Mouse (Mus musculus): ENCODE data around the gene Zfp473. TPM values are rescaled to one million over a fixed set of nuclear protein-coding genes. Genes with fewer than 3 reads are reported as not detected.
"Not testable (repeated sequence)": the region's sequence is repeated elsewhere in the genome, so short reads cannot be mapped to it uniquely, and the experiment has no call there.

The Zfp473 gene
- under 1 TPM in 1 of 2 experiments, not detected in 1; 0.21 TPM for total RNA-seq (2021)

DNA sequence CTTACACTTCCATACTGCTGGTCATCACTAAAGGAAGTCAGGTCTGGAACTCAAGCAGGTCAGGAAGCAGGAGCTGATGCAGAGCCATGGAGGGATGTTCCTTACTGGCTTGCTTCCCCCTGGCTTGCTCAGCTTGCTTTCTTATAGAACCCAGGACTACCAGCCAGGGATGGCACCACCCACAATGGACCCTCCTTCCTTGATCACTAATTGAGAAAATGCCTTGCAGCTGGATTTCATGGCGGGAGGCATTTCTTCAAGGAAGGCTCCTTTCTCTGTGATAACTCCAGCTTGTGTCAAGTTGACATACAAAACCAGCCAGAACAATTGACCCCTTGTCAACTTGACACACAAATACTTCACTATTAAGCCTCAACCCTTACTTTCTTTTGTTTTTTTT lies at the start of gene Zfp473:
Gene Zfp473 (minus strand): TSS at position 101 of the 400 bp plus-strand sequence.
- intact Hi-C loops (cut with DNase I); DNase-seq (ENCODE audit: low spot score): not testable (repeated sequence)

DNA sequence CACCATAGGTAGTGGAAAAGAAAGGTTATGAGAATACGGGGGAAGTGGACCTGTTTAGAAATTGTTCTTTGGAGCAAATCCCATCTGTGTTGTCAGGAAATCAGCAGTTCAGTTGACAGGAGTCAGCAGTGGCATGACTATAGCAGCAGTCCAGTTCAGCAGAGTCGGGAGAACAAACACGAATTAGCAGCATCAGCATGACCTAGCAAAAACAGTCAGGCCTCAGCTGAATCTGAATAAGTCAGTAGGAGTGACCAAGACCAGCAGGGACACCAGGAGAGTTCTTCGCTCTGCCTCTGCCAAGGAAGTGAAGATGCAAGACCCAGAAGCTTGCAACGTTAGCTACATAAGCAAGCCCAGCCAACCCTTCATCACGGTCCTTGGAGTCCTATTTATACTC lies 41.9 kb upstream of the Zfp473 start:
- no peak for DNase-seq (ENCODE audit: low spot score)
- intact Hi-C loops (cut with DNase I), result no loop called here

DNA sequence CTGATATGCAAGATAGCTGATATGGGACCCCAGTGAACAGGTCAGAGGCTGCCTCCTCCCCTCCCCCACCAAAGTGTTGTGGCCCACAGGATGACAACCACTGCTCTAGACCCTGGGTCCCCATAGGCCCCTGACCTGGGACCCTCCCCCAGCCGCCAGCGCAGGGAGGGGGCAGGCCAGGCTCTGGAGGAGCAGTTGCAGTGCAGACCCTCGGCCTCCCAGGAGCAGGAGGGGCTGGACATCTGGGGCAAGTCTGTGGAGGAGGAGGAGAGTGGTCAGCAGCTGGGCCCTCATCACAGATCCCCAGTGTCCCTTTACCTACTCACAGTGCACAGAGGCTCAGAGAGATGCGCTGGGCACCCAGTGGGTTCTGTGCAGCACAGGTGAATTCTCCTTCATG lies 39.2 kb upstream of the Zfp473 start:
- intact Hi-C loops (cut with DNase I), result no loop called here
- no peak for DNase-seq (ENCODE audit: low spot score)

DNA sequence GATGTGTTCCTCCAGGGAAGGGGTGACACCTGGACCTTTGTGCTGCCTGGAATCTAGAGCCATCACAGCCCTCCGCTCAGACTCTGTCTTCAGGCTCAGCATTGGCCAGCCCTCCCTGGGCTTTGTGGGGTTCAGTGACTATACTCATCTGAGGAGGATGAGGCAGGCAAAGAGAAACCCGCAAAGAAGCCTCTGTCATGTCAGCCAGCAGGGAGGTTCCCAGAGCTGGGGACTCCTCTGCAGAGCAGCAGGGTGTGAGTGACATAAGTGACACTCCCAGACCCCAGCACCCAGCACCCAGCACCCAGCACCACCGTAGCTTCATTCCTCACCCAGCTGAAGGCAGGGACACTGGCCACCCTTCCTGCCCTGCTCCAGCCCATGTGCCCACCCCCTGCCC lies 38.7 kb upstream of the Zfp473 start:
- intact Hi-C loops (cut with DNase I), result no loop called here
- no peak for DNase-seq (ENCODE audit: low spot score)

DNA sequence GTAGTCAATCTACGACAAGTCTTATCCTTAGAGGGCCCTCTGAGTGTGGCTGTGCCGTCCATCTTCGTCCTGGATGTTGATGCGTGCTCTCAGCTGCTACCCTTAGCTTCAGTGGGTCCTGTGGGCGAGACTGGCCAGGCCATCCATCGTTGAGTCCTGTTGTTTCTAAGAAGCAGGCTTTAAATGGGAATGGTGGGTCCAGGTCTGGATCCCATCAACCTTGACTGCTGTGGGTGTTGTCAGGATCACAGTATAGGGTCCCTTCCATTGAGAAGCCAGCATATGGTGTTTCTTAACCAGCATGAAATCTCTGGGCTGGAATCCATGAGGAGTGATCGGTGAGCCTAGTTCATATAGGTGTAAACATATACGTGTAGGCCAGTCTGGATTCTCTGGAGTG lies 29.3 kb upstream of the Zfp473 start:
- DNase-seq (ENCODE audit: low spot score), result no peak
- intact Hi-C loops (cut with DNase I), result no loop called here

DNA sequence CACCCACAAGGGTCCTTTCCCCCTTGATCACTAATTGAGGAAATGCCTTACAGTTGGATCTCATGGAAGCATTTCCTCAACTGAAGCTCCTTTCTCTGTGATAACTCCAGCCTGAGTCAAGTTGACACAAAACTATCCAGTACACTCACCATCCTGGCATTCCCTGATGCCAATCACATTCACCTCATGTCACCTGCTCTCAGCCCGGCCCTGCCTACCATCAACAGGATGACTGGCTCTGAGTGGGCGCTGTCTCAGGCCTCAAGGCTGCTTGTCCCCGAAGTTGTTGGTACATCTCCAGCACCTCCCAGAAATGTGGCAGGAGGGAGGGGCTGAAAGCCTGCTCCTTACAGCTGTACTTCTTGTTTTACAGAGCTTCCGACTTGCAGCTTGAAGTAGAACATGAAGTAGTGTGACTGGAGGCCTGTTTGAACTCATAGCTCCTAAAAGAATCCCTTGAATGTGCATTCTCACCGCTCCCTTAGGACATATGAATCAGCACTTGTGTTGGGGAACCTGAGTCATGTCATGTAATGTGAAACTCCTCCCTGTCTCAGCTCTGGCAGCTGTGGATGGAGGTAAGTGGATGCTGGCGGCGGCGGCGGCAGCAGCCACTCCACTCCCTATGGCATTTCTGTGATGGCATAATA lies 26.1 kb upstream of the Zfp473 start:
- DNase-seq (ENCODE audit: low spot score), result no peak
- intact Hi-C loops (cut with DNase I), result no loop called here

DNA sequence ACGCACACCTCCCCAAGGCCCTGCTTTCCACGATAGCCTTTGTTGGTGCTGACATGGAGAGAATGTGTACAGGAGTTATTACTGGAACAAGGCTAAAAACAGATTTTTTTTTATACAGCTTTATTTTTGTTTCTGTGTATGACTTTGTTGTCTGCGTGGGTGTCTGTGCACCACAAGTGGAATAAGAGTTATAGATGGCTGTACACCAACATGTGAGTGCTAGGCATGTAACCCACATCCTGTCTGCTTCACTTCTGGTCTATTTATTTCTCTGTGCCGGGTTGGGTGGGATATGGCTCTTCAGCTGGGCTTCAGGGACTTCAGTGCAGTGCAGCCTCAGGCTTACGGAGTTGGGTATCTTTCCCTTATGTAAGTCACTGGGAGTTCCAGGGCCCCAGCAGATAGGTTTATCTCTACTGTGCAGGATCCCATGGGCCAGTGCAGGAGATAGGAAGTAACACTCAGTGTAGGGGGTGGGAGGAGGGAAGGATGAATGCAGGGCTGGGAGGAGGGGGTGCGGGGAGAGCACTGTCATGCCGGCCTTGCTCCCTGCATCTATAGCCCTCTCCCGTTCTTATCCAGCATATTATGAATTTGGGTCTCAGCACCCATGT lies 21.8 kb upstream of the Zfp473 start:
- intact Hi-C loops (cut with DNase I), result no loop called here

DNA sequence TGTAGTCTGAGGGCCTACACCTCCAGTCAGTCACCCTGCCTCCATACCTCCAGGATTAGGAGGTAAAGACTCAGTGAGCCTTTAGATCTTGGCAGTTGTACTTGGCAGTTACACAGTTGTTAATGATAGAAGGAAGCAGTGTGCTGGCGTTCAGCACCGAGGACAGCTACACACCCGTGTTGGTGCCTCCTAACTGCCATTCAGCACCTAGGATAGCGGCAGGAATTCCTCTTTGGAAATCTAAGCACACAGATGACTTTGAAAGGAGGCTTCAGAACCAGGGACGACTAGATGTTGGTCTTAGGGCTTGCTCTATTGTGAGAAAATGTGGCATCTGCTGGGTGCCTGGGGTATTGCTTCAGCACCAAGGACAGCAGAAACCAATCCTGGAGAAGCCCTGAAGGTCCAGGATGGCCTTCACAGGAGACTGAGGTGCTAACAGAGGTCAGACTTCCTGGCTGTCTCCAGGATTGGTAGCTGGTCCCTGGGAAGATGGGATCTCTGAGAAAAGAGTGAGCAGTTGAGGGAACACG lies 19.3 kb upstream of the Zfp473 start:
- intact Hi-C loops (cut with DNase I), result no loop called here

More for the DNA sequence above, 21.8 kb upstream of the Zfp473 start:
- no peak for DNase-seq (ENCODE audit: low spot score)

DNA sequence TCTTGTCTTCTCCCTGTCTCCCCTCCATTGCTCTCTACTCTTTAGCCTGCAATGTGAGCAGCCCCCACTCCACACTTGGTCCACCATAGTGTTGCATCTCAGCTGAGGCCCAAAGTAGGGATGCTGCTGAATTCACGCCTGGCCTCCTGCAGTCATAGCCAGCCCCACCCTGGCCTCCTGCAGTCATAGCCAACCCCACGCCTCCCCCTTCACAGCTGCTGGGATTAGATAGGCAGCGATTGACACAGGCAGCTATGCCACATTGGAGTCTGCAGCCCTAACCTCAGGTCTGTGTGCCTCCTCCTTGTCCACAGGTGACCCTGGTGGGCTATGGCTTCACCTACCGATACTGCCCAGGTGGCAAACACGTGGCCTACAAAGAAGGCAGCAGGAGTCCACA lies 17.3 kb upstream of the Zfp473 start:
- intact Hi-C loops (cut with DNase I), result no loop called here
- DNase-seq (ENCODE audit: low spot score), result no peak

More for the DNA sequence above, 19.3 kb upstream of the Zfp473 start:
- no peak for DNase-seq (ENCODE audit: low spot score)

DNA sequence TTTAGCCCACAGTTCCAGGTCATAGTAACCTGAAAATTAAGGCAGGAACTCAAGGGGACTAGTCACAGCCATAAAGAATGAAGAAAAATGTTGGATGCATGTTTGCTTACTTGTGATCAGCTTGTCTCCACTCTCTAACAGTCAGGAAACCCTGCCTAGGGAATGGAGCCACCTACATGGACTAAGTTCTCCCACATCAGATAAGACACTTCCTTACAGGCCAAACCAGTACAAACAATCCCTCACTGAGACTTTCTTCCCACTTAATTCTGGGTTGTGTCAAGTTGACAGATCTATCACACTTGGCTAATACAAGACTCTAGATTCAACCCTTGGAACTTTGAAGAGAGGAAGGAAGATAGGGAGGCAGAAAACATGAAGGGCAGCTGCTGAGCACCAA lies 9.5 kb upstream of the Zfp473 start:
- intact Hi-C loops (cut with DNase I), result no loop called here
- DNase-seq (ENCODE audit: low spot score), result no peak

DNA sequence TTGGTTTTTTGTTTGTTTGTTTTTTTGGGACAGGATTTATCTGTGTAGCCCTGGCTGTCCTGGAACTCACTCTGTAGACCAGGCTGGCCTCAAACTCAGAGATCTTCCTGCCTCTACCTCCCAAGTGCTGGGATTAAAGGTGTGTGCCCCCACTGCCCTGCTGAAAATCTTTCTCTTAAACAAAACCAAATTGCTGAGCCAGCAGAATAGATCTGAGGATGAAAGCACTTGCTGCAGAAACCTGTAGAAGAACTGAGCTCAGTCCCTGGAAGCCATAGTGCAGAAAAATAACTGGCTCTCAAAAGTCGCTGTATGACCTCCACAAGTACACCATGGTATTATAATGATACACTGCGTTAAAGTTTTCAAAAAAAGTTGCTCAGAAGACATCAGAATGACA lies 6.3 kb upstream of the Zfp473 start:
- intact Hi-C loops (cut with DNase I), result no loop called here
- no peak for DNase-seq (ENCODE audit: low spot score)

DNA sequence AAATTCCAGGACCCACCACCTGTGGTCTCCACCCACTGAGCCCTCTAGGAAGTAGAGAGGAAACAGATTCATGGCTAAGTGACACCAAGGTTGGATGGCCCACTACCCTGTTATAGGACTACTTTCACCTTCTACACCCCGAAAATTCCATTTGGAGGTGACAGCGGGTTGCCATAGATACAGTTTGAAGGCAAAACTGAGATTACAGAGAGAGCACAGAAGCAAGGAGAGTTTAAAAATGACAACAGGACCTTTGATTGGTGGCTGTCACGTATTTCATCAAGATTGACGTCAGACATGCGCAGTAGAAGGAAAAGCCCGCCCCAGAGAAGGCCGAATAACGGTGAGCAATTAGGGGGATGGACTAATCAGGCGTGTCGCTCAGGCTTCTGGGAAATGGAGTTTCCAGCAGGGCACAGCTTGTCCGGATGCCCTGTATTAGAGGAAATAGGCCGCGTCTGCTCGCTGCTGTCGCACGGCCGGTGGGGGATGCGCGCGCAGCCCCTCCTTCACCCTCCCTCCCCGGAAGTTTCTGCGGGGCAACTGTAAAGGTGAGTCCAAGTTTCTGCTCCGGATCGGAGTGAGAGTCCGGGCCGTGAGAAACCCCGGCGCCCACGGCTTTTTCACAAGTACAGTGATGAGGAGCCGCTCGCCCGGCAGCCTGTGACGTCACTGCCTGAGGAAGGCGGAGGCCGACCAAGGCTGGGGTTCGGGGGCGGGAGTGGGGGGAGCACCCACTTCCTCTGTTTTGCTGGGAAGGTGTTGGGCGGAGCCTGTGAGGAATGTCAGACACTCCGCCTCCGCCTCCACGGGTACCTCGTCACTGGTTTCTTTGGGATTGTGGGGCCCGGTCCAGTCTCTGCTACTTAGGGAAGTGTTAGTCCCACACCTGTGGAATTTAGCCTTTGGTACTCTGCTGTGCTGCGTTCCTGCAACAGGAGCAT lies 2.5 kb downstream of the Zfp473 start, which contains the start of gene Vrk3:
Gene Vrk3 (plus strand): TSS at position 313 of the 944 bp plus-strand sequence.
- peak; percentile 95 for DNase-seq (ENCODE audit: low spot score)
- intact Hi-C loops (cut with DNase I), result no loop called here

DNA sequence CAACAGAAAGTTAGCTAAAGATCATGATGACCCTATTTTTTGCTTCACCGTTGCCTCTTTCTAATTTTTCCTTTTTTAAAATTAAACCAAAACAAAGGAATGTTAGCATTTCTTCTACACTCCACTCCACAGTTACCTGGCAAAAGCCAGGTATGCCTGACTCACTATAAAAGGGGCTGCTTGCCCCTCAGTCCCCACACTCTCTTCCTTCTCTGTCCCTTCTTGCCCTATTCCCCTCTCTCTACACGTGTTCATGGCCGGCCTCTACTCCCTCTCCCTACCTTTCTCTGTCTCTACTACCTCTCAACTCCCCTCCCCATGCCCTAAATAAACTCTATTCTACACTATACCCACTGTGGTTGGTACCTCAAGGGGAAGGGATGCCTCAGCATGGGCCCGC lies 3.7 kb downstream of the Zfp473 start:
- intact Hi-C loops (cut with DNase I), result loop anchor here (2.0 kb wide), 1 partner anchor 72 kb away; no protein-coding TSS in a partner anchor
- DNase-seq (ENCODE audit: low spot score), result no peak

DNA sequence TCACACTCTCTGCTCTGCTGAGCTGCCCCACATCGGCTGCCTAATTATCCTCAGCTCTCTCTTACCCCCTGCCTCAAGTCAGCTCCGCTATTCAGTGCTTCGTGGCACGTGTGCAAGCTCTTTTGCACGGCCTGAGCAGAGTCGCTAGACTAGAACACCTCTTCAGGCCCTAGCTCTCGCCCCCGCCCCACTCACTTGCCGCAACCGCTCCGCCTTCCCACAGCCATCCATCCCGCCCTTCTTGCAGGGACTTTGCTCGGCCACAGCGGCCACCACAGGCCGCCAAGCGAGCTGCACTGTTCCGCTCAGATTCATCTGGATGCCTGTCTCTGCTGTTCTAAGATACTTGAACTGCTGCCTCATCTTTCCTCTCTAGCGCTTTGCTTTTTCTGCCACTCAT lies 5.8 kb downstream of the Zfp473 start:
- DNase-seq (ENCODE audit: low spot score), result peak; percentile 42
- intact Hi-C loops (cut with DNase I), result no loop called here

DNA sequence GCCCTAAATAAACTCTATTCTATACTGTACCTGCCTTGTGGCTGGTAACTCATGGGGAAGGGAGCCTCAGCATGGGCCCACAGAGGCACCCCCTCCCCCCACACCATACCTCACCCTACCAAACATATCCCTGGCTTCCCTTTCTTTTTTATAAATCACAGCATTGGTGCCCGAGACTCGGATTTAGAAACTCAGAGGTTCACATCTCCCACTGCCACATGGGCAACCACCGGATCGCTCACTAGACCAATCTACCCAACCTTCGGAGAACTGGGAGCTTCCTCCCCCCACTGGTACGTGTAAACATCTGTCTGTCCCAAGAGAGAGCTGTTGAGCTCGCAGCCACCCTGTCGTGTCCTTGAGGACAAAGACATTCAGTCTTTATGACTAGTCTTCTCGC lies 6.6 kb downstream of the Zfp473 start:
- no peak for DNase-seq (ENCODE audit: low spot score)
- intact Hi-C loops (cut with DNase I), result no loop called here

DNA sequence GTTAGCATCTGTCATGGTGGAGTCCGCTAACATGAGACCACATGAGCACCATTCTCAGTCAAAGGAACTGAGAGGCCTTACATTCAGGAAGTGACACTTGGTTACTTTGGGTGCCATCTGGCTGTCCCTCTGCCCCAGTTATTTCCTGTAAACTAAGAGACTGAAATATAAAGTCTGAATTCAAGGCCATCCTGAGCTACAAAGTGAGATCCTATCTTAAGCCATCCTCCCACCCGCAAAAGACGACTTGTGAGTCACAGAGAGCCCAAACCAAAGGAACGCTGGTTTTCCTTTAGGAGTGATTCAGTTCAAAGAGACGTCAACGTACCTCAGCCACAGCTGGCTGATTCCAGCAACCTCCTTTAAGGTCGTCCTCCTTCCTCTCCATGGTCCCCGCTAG lies 9.5 kb downstream of the Zfp473 start:
- intact Hi-C loops (cut with DNase I), result no loop called here
- no peak for DNase-seq (ENCODE audit: low spot score)

DNA sequence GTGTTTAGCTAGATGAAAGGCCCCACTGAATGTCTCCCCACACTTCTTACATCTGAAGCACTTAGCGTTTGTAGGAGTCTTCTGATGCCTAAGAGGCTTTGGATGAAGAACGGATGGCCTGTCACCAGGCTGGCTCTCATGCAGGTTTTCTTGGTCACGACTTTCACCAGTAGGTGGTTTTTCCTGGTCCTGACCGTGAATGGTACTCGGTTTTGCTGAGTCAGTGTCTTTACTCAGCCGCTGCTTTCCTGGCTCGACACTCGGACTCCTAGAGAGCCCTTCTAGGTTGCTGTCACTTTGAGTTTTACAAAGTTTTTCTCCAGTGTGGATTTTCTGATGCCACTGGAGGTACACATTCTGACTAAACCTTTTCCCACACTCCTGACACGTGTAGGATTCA lies 17.1 kb downstream of the Zfp473 start:
- intact Hi-C loops (cut with DNase I), result no loop called here
- DNase-seq (ENCODE audit: low spot score), result no peak

DNA sequence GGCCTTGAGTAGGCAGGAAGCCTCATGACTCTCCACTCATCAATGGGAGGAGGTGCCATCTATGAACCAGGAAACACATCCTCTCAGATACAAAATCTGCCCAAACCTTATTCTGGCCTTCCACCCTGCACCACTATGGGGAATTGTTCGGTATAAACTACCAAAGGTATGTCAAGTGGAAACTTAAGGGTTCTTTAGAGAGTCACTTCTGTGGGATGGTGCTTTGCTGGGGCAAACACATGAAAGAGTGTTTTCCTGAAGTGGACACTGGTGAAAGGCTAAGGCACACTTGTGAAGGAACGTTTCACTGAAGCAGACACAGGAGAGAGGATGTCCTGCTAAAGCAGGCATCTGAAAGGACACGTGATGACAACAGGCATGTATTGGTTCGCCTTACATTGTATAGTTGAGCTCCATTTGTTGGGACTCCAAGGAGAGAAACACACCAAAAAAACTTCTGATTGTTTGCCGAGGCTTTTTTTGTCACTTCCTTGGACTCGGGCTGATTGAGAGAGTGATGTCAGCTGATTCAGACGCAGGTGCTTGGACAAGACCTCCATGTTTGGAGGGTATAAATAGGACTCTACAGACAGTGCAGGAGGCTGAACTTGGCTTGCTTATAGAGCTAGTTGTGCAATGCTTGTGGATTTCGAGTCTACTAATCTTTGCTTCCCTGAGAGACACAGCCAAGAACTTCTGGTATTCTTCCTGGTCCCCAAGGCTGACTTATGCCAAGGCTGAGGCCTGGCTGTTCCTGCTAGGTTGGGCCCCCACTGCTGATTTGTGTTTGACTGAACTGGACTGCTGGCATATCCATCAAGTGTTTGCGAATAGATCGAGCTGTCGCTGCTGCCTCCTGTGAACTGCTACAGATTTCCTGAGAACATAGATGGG lies 22.5 kb downstream of the Zfp473 start:
- intact Hi-C loops (cut with DNase I), result no loop called here
- DNase-seq (ENCODE audit: low spot score), result no peak

DNA sequence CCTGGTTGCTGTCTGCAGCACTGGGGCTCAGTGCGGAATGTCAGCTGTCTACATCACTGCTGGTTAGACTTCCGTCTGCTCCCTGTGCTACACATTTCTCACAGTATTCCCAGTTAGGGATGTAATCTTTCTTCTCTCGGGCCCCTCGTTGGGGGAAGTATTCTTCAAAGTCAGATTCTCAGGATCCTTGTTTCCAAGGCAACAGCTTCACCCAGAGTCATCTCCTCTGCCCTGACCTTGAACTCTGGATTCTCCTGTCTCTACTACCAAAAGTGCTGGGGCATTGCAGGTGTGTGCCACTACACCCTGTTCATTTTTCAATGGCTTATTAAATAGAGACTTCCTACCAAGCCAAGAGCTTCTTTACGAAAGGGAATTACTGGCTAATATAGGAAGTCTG lies 23.7 kb downstream of the Zfp473 start:
- intact Hi-C loops (cut with DNase I), result no loop called here
- no peak for DNase-seq (ENCODE audit: low spot score)

DNA sequence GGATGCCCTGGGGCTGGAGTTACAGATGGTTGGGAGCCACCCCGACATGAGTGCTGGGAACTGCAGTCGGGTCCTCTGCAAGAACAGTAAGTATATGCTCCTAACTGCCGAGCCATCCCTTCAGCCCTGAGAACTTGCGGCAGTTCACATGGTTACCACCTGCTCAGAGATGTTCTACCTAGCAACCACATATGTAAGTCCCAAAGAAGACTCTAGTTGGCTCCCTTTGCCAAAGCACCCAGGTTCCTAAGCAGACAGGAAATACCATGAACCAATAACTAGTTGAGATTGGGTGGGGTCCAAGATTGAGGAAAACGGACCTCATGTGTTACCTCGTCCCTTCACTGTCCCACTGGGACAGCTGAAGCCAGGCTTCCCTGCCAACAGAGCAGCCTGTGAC lies 24.5 kb downstream of the Zfp473 start:
- intact Hi-C loops (cut with DNase I), result no loop called here
- no peak for DNase-seq (ENCODE audit: low spot score)

Data from heart, postnatal 25 days (tissue).